Mouse (Mus musculus) embryonic facial prominence, embryonic 14.5 days (tissue): Measurements from ENCODE around the gene Lnx1. TPM values are rescaled to one million over a fixed set of nuclear protein-coding genes. Genes with fewer than 3 reads are reported as not detected.
A peak's percentile ranks its signal among the peaks of the same experiment; 100 is the strongest.

Source experiments
- ATAC-seq: fragments of 200-750 bp; cut with Nextera tagmentation; 2 replicates; pipeline ENCODE4 v1.8.0; 2017; ENCODE audit warnings: low read depth, moderate number of reproducible peaks, moderate TSS enrichment
- DNase-seq: peaks from one replicate; pipeline ENCODE4 v3.0.0-alpha.2; 2015; ENCODE audit warnings: low spot score
- H3K27ac ChIP-seq: fragments of 300-500 bp; sonication (generic); replicated peaks from 2 replicates; pipeline ENCODE4 v1.5.1; 2014; ENCODE audit warnings: low read depth, mild to moderate bottlenecking, low read length, moderate library complexity
- H3K27me3 ChIP-seq: fragments of 300-500 bp; sonication (generic); replicated peaks from 2 replicates; pipeline ENCODE4 v1.6.1; 2014; ENCODE audit warnings: low read length; ENCODE audit not compliant: control insufficient read depth, insufficient read depth
- H3K36me3 ChIP-seq: fragments of 300-500 bp; sonication (generic); 2 replicates; pipeline ENCODE4 v1.6.1; 2014; ENCODE audit warnings: low read length, mixed read lengths; ENCODE audit not compliant: control insufficient read depth, insufficient read depth
- H3K4me1 ChIP-seq: fragments of 300-500 bp; sonication (generic); 2 replicates; pipeline ENCODE4 v1.6.1; 2014; ENCODE audit warnings: antibody characterized with exemption, low read length; ENCODE audit not compliant: control insufficient read depth, insufficient read depth
- H3K4me2 ChIP-seq: fragments of 300-500 bp; sonication (generic); 2 replicates; pipeline ENCODE4 v1.6.1; 2014; ENCODE audit warnings: low read depth, mild to moderate bottlenecking, low read length, moderate library complexity, mixed read lengths
- H3K4me3 ChIP-seq: fragments of 300-500 bp; sonication (generic); 2 replicates; pipeline ENCODE4 v1.5.1; 2014; ENCODE audit warnings: low read depth, mild to moderate bottlenecking, low read length
- H3K9ac ChIP-seq: fragments of 300-500 bp; sonication (generic); 2 replicates; pipeline ENCODE4 v1.6.1; 2014; ENCODE audit warnings: low read depth, mild to moderate bottlenecking, low read length, moderate library complexity, mixed read lengths
- H3K9me3 ChIP-seq: fragments of 300-500 bp; sonication (generic); 2 replicates; pipeline ENCODE4 v1.6.1; 2016; ENCODE audit warnings: low read length; ENCODE audit not compliant: control insufficient read depth
- WGBS: fragments of 180-500 bp; shearing (Covaris S2); extraction: QIAGEN DNeasy Blood & Tissue Kit; methylation state at CpG from one replicate; pipeline ENCODE4 v1.1.7; 2014; 5-methylcytosine and 5-hydroxymethylcytosine counted together
- polyA plus RNA-seq: library from polyadenylated mRNA; unstranded; fragments of >200 nt; fragmentation: Nextera tagmentation; extraction: Ambion mirVana; gene quantifications from 2 replicates; pipeline ENCODE4 v1.2.1, GENCODE M21; 2014

The Lnx1 gene
- polyA plus RNA-seq, 1 experiment from 2014 or later: 2.4 TPM

GRCm38 (mm10) chr5:74601965-74602364, 100.7 kb downstream of the Lnx1 start:
- 54% methylated on average over 6 of the region's 6 CpGs for WGBS
- peak; percentile 41 for DNase-seq
- Histone ChIP-seq H3K4me1 (peaks cover 8% of the 10 kb centered on the region), H3K27ac (no peak overlapping the region), H3K4me2 (no peak overlapping the region), H3K27me3 (no peaks in the 10 kb centered on the region), H3K9me3 (no peaks in the 10 kb centered on the region), H3K4me3 (no peak overlapping the region), H3K36me3 (peaks cover 22% of the 10 kb centered on the region), H3K9ac (no peak overlapping the region)
- ATAC-seq: no peak

GRCm38 (mm10) chr5:74601171-74601570, 101.5 kb downstream of the Lnx1 start:
- H3K27me3 ChIP-seq: no peaks in the 10 kb centered on the region
- H3K4me2 ChIP-seq: no peak overlapping the region
- 60% methylated on average over 3 of the region's 3 CpGs for WGBS
- peaks cover 8% of the 10 kb centered on the region for H3K4me1 ChIP-seq
- H3K36me3 ChIP-seq: peaks cover 28% of the 10 kb centered on the region
- DNase-seq (peak; percentile 70), ATAC-seq (no peak)
- no peak overlapping the region for H3K27ac ChIP-seq
- H3K9ac ChIP-seq: no peak overlapping the region
- H3K4me3 ChIP-seq: no peak overlapping the region
- H3K9me3 ChIP-seq: no peaks in the 10 kb centered on the region

- Histone ChIP-seq H3K4me2 (no peak overlapping the region), H3K4me3 (no peak overlapping the region), H3K36me3 (peaks cover 40% of the 10 kb centered on the region), H3K27me3 (no peaks in the 10 kb centered on the region), H3K9ac (no peak overlapping the region), H3K9me3 (no peaks in the 10 kb centered on the region), H3K4me1 (peaks cover 8% of the 10 kb centered on the region), H3K27ac (no peak overlapping the region)
- WGBS: 69% methylated on average over 5 of the region's 5 CpGs
- DNase-seq: no peak
- no peak for ATAC-seq
Measured at GRCm38 (mm10) chr5:74600010-74600409, 102.7 kb downstream of the Lnx1 start.

GRCm38 (mm10) chr5:74593147-74593546, 109.6 kb downstream of the Lnx1 start:
- peak; percentile 51 for DNase-seq
- Histone ChIP-seq H3K27ac (peak overlapping the region; percentile 52; the same call in 1 of the 2 replicates), H3K9ac (no peak overlapping the region), H3K4me3 (no peak overlapping the region), H3K4me1 (0 out of 2 replicates have a peak, but pooled peaks cover 3% of the 10 kb centered on the region), H3K4me2 (no peak overlapping the region), H3K36me3 (peaks cover 87% of the 10 kb centered on the region), H3K27me3 (no peaks in the 10 kb centered on the region), H3K9me3 (no peaks in the 10 kb centered on the region)
- peak; percentile 53; the same call in 1 of the 2 replicates for ATAC-seq
- 41% methylated on average over 8 of the region's 8 CpGs for WGBS

GRCm38 (mm10) chr5:74591413-74591812, 111.3 kb downstream of the Lnx1 start:
- H3K9me3 ChIP-seq: no peaks in the 10 kb centered on the region
- H3K4me1 ChIP-seq: 0 out of 2 replicates have a peak, but pooled peaks cover 3% of the 10 kb centered on the region
- no peak overlapping the region for H3K9ac ChIP-seq
- no peak overlapping the region for H3K27ac ChIP-seq
- peaks cover 91% of the 10 kb centered on the region for H3K36me3 ChIP-seq
- 84% methylated on average over 5 of the region's 5 CpGs for WGBS
- H3K27me3 ChIP-seq: no peaks in the 10 kb centered on the region
- ATAC-seq: no peak
- DNase-seq: peak; percentile 33
- no peak overlapping the region for H3K4me2 ChIP-seq
- H3K4me3 ChIP-seq: no peak overlapping the region

GRCm38 (mm10) chr5:74589133-74589532, 113.6 kb downstream of the Lnx1 start:
- ATAC-seq (no peak), DNase-seq (no peak)
- no peaks in the 10 kb centered on the region for H3K9me3 ChIP-seq
- H3K36me3 ChIP-seq: peaks cover 76% of the 10 kb centered on the region
- WGBS: 84% methylated on average over 7 of the region's 7 CpGs
- H3K27me3 ChIP-seq: no peaks in the 10 kb centered on the region
- H3K4me2 ChIP-seq: no peak overlapping the region
- H3K4me1 ChIP-seq: 0 out of 2 replicates have a peak, but pooled peaks cover 3% of the 10 kb centered on the region
- no peak overlapping the region for H3K4me3 ChIP-seq
- no peak overlapping the region for H3K9ac ChIP-seq
- H3K27ac ChIP-seq: no peak overlapping the region

GRCm38 (mm10) chr5:74571767-74572166, 130.9 kb downstream of the Lnx1 start:
- no peak for DNase-seq
- Histone ChIP-seq H3K9ac (no peak overlapping the region), H3K9me3 (no peaks in the 10 kb centered on the region), H3K4me3 (no peak overlapping the region), H3K36me3 (peaks cover 47% of the 10 kb centered on the region), H3K4me2 (no peak overlapping the region), H3K27me3 (no peaks in the 10 kb centered on the region), H3K4me1 (no peaks in the 10 kb centered on the region), H3K27ac (no peak overlapping the region)
- WGBS: 92% methylated on average over 6 of the region's 6 CpGs
- ATAC-seq: no peak

GRCm38 (mm10) chr5:74561151-74561550, 141.6 kb downstream of the Lnx1 start:
- no peak overlapping the region for H3K4me3 ChIP-seq
- no peak overlapping the region for H3K9ac ChIP-seq
- peaks cover 77% of the 10 kb centered on the region for H3K36me3 ChIP-seq
- DNase-seq (no peak), ATAC-seq (no peak)
- no peaks in the 10 kb centered on the region for H3K9me3 ChIP-seq
- no peak overlapping the region for H3K27ac ChIP-seq
- H3K27me3 ChIP-seq: no peaks in the 10 kb centered on the region
- no peaks in the 10 kb centered on the region for H3K4me1 ChIP-seq
- 90% methylated on average over 1 of the region's 1 CpGs for WGBS
- no peak overlapping the region for H3K4me2 ChIP-seq

- DNase-seq: no peak
- no peak overlapping the region for H3K4me2 ChIP-seq
- no peaks in the 10 kb centered on the region for H3K9me3 ChIP-seq
- no peak overlapping the region for H3K9ac ChIP-seq
- no peaks in the 10 kb centered on the region for H3K27me3 ChIP-seq
- WGBS: 90% methylated on average over 8 of the region's 8 CpGs
- no peak overlapping the region for H3K27ac ChIP-seq
- no peak for ATAC-seq
- no peaks in the 10 kb centered on the region for H3K4me1 ChIP-seq
- peaks cover 73% of the 10 kb centered on the region for H3K36me3 ChIP-seq
- H3K4me3 ChIP-seq: no peak overlapping the region
Measured at GRCm38 (mm10) chr5:74549566-74549965, 153.1 kb downstream of the Lnx1 start.
